Mouse (Mus musculus): ENCODE results near the gene Commd1. TPM values are rescaled to one million over a fixed set of nuclear protein-coding genes. Genes with fewer than 3 reads are reported as not detected.

Commd1 gene
- 61.9 TPM for polyA plus RNA-seq (2014; fragmentation: Illumina TruSeq; extraction: RNeasy Lipid Tissue Mini Kit (QIAGEN cat#74804); ENCODE audit: low read depth, low replicate concordance)

DNA sequence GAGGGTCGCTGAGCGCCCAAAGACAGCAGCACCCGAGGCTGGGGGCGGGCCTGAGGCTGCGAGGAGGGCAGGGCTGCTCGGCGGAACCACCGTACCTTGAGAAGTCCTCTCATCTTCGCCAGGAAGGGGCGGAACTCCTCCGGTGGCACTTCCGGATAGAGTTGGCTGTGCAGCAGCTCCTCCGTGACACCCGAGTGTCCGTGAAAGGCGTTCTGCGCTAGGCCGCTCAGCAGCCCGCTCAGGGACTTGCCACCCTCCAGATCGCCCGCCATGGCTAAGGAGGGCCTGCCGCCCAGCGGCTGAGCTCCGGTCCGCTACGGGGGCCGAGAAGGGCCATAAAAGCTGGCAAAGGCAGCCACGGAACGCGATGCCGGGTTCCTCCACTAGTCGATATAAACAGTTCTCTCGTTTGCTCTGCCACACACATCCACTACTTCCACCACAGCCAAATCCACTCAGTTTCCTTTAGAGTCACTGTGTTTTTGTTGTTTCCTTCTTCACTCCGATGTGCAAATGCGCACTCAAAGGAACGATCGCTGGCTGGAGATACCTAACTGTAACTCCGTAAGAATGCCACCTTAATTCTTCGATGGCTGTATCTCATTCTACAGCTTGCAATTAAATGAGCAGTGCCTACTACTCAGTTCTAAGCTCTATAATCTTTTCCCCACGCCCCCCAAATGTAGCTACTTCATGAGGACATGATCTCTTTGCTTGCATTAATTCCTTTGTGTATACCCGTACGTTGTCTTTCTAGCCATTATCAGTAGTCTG is at the start of gene Commd1, which contains the start of gene Gm28048:
TSS of gene Commd1 (minus strand) at position 399 of the 774 bp plus-strand sequence.
TSS of gene Gm28048 (minus strand) at position 107 of the 774 bp plus-strand sequence.

DNA sequence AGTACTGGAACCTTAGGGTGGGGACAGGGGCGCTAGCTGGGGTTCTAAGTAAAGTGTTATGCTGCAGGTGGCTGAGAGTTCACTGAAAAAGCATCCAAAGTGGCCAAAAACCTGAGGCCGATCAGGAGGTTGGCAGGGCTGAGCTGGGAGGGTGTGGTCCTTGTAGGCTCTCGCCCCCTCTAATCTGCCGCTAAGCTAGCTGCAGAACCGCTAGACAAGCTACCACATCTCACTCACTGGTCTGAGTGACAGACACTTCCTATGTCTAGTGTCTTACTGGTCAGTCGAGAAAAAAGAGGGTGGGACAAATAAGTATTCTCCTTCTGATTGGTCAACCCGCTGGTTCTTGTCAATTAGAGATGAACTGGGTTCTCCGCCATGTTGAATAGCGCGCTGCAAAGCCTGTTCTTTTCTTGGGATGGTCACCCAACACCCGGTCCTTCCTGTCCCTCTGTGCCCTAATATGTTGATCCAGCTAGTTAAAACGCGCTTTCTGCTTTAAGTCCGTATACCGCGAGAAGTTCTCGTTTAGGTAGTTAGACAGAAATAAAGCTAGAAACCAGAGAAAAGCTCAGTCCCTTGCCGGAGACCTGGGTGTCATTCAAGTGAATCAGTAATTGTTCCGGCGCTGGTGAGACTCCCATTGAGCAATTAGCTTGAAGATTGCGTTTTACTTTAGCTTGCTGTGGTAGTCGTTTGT is 25.4 kb upstream of the Commd1 start, which contains the start of gene Fam161a:
TSS of gene Fam161a (plus strand) at position 51 of the 700 bp plus-strand sequence.

DNA sequence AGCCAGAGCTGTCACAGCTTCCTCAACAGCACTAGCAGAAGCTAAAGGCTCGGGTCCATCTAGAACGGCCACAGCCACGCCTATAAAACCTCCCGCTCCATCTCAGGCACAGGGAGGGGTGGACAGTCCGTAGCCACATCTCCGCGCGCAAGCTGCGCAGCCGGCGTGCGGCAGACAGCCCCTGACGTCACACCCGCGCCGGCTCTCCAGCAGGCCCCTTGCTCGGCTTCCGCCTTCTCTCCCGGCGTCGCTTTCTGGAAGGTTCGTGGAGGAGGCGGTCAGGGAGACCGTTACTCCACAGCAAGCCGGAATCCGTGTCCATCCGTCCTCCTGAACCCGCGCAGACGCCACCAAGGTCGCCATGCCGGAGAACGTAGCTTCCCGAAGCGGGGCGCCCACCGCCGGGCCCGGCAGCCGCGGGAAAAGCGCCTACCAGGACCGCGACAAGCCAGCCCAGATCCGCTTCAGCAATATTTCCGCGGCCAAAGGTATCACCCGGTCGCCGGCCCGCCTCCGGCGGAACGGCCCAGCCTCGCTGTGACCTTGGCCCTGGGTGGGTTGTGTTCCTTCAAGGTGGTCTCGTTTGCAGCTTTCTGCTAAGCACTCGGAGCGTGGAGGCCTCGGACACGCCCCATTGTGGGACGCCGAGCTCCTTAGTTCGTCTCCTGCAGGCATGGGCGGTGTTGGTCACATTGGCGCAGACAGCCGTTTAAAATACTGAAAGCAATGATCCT is 8.4 kb upstream of the Commd1 start, which contains the start of gene Cct4:
TSS of gene Cct4 (plus strand) at position 127 of the 734 bp plus-strand sequence.

DNA sequence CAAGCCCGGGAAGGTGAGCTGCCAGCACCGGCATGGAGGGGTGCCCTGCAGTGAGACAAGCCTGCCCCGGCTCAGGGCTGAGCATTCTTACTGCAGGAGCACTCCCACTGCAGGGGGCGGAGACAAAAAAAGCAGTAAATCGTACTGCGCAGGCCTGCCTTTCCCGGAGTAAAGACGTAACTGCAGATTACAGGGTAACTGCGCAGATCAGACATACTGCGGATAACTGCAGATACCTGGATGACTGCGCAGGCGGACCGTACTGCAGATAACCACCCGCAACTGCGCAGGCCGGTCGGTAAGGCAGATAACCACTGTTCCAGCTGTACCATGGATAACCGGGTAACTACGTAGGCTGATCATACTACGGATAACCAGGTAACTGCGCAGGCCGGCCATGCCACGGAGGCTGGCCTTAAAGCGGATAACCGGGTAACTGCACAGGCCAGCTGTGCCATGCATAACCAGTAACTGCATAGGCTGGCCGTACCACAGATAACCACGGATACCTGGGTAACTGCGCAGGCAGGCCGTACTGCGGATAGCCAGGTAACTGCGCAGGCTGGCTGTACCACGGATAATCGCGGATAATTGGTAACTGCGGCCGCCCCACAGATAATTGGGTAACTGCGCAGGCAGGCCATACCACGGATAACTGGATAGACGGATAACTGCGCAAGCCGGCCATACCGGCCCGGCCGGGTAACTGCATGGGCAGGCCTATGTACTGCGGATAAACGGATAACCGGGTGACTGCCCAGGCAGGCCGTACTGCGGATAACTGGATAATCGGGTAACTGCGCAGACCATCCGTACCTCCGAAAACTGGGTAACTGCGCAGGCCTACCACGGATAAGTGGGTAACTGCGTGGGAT is 10.1 kb downstream of the Commd1 start, which contains the start of gene Zrsr1:
TSS of gene Zrsr1 (plus strand) at position 171 of the 875 bp plus-strand sequence.

DNA sequence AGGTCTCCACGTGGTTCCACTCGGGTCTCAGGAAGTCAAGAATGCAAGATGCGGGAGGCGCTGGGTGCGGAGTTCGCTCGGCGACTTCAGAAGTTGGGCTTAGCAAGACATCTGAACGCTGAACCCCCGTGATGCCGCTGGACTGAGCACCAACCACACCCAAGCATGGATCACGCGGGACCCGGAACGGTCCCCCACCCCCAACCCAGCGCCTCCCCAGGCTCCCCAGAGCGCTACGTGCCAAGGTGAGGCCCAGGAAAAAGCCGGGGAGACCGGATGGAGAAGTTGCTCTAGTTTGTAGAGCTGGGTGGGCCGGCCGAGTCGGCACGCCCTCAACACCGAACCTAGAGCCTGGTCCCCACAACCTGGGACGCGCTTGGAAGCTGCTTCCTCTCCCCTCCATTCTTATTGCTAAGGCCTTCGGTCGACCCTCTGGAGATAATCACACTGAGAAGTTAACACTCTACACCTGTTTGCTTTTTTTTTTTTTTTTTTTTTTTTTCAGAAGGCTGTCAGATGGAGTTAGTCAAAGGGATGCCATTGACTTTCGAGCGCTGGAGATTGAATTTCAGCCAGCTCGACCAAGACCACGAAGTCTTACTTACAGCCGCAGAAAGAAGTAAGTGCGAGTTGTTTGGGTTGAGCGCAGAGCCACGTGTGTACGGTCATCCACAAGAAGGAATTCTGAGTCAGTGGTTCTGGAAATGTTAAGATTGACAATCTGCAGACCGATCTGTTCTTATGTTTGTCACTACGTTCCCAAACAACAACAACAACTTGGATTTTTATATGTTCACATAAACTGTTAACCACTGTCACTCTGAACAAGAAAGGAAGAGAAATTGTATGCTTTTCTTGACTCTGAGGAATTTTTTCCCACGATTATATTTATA is 121.6 kb downstream of the Commd1 start, which contains the start of gene B3gnt2:
TSS of gene B3gnt2 (minus strand) at position 627 of the 893 bp plus-strand sequence.

Other genes starting within 250 kb of the Commd1 start
- 27.8 TPM for gene B3gnt2, start 121.4 kb downstream of the Commd1 start, polyA plus RNA-seq (2014; fragmentation: Illumina TruSeq; extraction: RNeasy Lipid Tissue Mini Kit (QIAGEN cat#74804); ENCODE audit: low read depth, low replicate concordance)
- gene Zrsr1, start 10.4 kb downstream of the Commd1 start, polyA plus RNA-seq (2014; fragmentation: Illumina TruSeq; extraction: RNeasy Lipid Tissue Mini Kit (QIAGEN cat#74804); ENCODE audit: low read depth, low replicate concordance): 31.7 TPM
- gene Gm28048, start 292 bp downstream of the Commd1 start, polyA plus RNA-seq (2014; fragmentation: Illumina TruSeq; extraction: RNeasy Lipid Tissue Mini Kit (QIAGEN cat#74804); ENCODE audit: low read depth, low replicate concordance): 130 TPM
- gene Cct4, start 8.1 kb upstream of the Commd1 start, polyA plus RNA-seq (2014; fragmentation: Illumina TruSeq; extraction: RNeasy Lipid Tissue Mini Kit (QIAGEN cat#74804); ENCODE audit: low read depth, low replicate concordance): 395 TPM
- 29.5 TPM for gene Fam161a, start 25.1 kb upstream of the Commd1 start, polyA plus RNA-seq (2014; fragmentation: Illumina TruSeq; extraction: RNeasy Lipid Tissue Mini Kit (QIAGEN cat#74804); ENCODE audit: low read depth, low replicate concordance)